Mouse (Mus musculus): Measurements from ENCODE around the gene Gm45062.

DNA sequence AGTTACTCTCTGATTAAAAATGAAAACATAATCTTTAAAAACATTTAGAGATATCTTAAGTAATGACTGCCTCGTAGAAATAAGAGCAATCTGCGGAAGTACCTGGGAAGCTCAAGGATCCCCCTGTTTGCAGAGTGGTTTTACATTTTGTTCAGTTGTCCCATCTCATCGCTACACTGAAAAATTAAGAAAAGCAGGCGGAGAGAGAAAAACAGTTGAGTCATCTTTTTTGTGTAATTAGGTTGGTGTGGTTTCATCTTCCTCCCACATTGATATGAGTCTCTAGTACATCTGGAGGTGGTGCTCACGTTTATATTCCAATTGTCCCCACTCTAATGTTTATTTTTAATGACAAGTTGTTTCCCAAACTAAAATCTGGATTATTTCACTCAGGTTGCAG is 265.5 kb downstream of the Gm45062 start:
- TF ChIP-seq GATA1 (IDR thresholded peaks at IDR 0.05; ENCODE audit: low read length), result no peak
- TF ChIP-seq TAL1 (IDR thresholded peaks at IDR 0.05; ENCODE audit: low read length), result no peak

Data from erythroblast, embryonic 14.5 days (primary cell).